Mouse (Mus musculus) monocyte, adult 5-6 weeks (primary cell): Measurements from ENCODE around the gene Rps12. TPM values are rescaled to one million over a fixed set of nuclear protein-coding genes. Genes with fewer than 3 reads are reported as not detected.

Experiments used
- ATAC-seq: fragments of 153-309, 156-312 bp; replicated peaks from 2 replicates; pipeline ENCODE4 v1.8.0; 2017; ENCODE audit warnings: mild to moderate bottlenecking; ENCODE audit not compliant: low TSS enrichment, insufficient number of reproducible peaks, severe bottlenecking, poor library complexity, low FRiP score
- total RNA-seq: library from RNA; stranded (forward); fragments of 200-1000, 200-491, 200-594 nt; gene quantifications from 3 replicates; pipeline ENCODE4 v1.2.3, GENCODE M21; 2017

Rps12 gene
- total RNA-seq, result 937 to 1,684 TPM (median 1,621 TPM) in 3 replicates

- peak; percentile 99 for ATAC-seq
Measured at GRCm38 (mm10) chr10:23787062-23787821, at the start of gene Rps12. TSS of gene Rps12 (minus strand) at chr10:23787275.

GRCm38 (mm10) chr10:23836003-23836964, 49.2 kb upstream of the Rps12 start:
- ATAC-seq, result no peak

DNA sequence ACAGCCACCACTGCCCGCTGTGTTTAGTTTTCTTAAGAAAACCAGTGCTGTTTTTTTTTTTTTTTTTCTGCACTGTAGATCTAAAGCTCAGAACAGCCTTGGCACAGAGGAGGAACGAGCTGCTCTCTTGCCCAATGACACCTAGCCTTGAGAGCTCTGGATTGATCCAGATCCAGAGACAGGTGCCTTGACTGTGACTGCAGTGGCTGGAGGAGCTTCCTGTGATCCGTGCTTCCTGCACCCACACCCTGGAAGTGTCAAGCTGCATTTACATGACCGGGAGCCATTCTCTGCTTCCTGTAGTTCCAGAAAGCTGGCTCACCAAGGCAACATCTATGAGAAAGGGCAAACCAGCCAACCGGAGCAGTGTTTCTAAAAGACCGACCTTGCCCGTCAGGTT, 39.4 kb upstream of the Rps12 start:
- ATAC-seq, result no peak

DNA sequence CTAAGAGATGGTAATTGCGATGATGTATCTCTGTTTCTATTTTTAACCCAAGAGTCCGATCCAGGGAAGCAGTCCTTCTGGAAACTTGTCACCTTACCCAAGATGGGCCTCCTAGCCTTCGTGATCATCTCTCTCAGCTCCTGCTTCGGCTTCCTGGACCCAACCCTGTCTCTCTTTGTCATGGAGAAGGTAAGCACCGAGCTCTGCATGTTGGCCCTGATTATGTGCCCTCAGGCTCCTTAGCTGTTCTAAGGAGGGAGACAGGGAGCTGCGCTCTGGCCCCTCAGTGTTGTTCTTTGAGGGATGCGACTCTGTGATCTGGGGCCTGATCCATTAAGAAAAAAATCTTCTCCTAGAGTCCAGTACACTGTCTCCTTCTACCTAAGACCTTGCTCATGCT, 29.2 kb upstream of the Rps12 start:
- no peak for ATAC-seq

- no peak for ATAC-seq
Measured at GRCm38 (mm10) chr10:23815168-23815567, 28.1 kb upstream of the Rps12 start.

GRCm38 (mm10) chr10:23812852-23813766, 26.0 kb upstream of the Rps12 start:
- ATAC-seq, result no peak

DNA sequence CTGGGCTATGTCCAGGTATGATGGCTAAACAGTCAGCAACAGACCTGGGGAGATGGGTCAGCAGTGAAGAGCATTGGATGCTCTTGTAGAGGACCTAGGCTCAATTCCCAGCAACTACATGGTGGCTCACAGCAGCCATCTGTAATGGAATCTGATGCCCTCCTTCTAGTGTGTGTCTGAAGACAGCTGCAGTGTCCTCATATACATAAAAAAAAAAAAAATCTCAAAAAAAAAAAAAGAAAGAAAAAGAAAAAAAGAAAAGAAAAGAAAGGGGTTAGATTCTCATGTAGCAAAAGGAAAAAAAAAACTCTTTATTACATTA, 25.3 kb upstream of the Rps12 start:
- no peak for ATAC-seq

DNA sequence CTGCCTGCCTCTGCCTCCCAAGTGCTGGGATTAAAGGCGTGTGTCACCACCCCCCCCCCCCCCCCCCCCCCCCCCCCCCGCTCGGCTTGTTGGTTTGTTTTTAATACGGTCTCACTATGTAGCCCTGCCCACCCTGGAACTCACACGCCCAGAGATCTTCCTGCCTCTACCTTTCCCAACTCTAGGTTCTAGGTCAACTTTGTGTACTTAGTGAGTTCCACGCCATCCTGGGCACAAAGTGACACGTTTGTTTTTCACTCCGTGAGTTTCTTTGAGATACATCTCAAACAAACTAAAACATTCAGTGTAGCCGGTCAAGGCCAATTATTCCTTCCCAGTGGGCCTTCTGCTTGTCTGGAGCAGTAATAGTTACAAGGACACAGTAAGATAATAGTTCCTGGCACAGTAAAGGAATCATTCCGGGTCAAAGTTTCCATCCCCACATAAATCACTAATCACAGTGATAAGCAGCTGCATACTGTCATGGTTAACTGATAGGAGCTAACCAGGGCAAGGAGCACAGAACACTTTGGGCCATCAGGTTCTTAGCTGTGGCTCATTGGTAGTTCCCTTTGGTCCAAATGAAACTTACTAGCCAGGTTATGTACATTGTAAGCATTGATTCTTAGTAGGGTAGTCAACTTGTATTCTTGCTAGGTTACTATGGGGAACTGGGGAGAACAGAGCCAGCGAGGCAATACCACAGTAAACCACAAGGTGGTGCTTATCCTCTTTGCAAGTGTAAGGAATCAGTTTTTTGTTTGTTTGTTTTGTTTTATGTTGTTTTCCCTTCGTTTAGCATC, 24.8 kb upstream of the Rps12 start:
- ATAC-seq, result no peak; the same call in 1 of the 2 replicates

GRCm38 (mm10) chr10:23806201-23806600, 19.1 kb upstream of the Rps12 start:
- ATAC-seq, result no peak

GRCm38 (mm10) chr10:23804665-23805064, 17.6 kb upstream of the Rps12 start:
- no peak for ATAC-seq

DNA sequence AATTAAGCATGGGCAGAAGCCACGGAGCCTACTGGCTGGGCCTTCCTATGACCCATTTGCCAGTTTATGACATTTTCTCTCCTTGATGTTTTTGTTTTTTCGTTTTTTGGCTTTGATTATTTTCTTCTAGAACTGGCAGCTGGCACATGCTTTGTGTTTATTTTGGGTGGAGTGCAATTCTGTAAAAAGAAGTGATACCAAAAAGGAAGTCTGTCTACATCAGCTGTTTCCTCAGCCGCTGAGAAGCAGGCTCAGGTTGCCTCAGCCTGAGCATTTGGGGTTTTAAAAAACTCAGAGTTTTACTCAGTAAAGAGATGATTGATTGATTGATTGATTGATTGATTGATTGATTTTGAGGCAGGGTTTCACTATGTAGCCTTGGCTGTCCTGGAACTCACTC, 15.8 kb upstream of the Rps12 start:
- ATAC-seq, result no peak

DNA sequence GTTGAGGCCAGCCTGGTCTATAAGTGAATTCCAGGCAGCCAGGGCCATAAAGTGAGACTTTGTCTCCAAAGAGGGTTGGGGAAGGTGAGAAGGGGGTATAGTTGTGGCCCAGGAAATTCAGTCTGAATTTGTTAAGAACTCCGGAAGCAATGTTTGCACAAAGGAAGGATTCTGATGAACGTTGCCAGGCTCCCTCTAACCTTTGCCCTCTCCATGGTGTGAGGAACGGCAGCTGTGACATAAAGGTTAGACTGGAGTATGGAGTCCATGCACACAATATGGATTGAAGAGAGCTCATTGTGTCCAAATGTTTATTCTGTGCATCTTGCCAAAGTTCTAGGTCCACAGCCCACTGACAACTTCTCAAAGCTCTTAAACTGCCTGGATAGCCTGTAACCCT, 12.9 kb upstream of the Rps12 start:
- ATAC-seq, result no peak

DNA sequence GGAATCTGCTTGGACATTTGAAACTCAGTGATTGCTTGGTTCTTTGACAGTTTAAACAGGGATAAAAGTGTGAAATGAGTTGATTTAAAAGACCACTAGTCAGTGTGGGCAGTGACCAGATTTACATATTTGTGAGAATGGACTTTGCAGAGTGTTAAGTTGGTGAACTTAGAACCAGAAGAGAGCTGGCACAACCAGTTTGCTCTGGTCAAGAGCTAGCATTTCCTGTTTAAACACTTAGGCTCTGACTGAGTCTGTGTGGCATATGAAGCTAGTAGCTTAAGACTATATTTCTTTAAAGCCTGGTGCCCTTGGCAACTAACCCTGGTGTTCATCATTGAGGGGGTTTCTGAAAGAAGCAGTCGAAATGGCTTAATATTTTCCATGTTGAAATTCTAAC, 11.1 kb upstream of the Rps12 start:
- ATAC-seq, result no peak

- no peak for ATAC-seq
Measured at GRCm38 (mm10) chr10:23797606-23798005, 10.5 kb upstream of the Rps12 start.

GRCm38 (mm10) chr10:23796551-23797503, 9.8 kb upstream of the Rps12 start, which contains the start of gene Slc18b1:
TSS of gene Slc18b1 (plus strand) at chr10:23796986.
- ATAC-seq, result no peak

- no peak for ATAC-seq
Measured at GRCm38 (mm10) chr10:23795871-23796520, 8.9 kb upstream of the Rps12 start.
